Mouse (Mus musculus): ENCODE data around the gene Nktr. TPM values are rescaled to one million over a fixed set of nuclear protein-coding genes. Genes with fewer than 3 reads are reported as not detected.

Gene Nktr
- polyA plus RNA-seq, 1 experiment from 2014 or later = 43.6 TPM

DNA sequence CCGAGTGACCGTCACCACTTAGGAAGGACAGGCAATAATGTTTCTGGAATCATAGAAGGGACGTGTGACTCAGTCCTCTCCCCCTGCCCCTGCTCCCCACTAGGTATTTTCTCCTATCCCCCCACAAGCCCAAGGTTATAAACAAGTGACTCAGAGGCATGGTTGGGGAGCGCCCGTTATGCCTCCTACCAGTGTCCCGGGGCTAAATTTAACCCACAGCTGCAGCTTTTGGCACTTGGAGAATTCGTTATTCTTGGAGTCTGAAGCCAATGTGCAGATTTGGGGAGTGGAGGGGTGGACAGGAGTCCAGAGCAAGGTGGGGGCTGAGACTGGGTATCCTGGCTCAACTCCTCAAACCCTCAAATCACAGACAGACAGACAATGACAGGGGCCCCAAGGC is 57.5 kb downstream of the Nktr start:
- WGBS = 74% methylated on average over 7 of the region's 7 CpGs

GRCm38 (mm10) chr9:121777484-121778065 is 58.6 kb downstream of the Nktr start, which contains the start of gene Klhl40:
TSS of gene Klhl40 (plus strand) at chr9:121777607.
- Histone ChIP-seq H3K27ac (ENCODE audit: low read length) (no peak within 1 kb of the TSS), H3K9ac (replicated peaks; ENCODE audit: low read depth) (no peak within 1 kb of the TSS), H3K36me3 (ENCODE audit: insufficient read depth, low read length) (no peaks in the 10 kb centered on the region), H3K4me3 (ENCODE audit: low read depth, low read length) (0 out of 2 replicates have a peak within 1 kb of the TSS, but pooled peaks have one; percentile 10), H3K9me3 (ENCODE audit: low read length) (no peaks in the 10 kb centered on the region), H3K4me2 (replicated peaks; ENCODE audit: low read depth, low read length) (peak within 1 kb of the TSS; percentile 42), H3K4me1 (ENCODE audit: insufficient read depth, low read depth, low read length) (no peaks in the 10 kb centered on the region), H3K27me3 (replicated peaks; ENCODE audit: insufficient read depth, low read length) (peaks cover 21% of the 10 kb centered on the region)
- ATAC-seq (no peak), DNase-seq (ENCODE audit: low spot score) (no peak)
- WGBS = 15% methylated on average over 22 of the region's 30 CpGs
- TF ChIP-seq CTCF (IDR thresholded peaks at IDR 0.05) = no peak
- TF ChIP-seq EP300 (IDR thresholded peaks at IDR 0.05) = no peak

More for the DNA sequence above, 57.5 kb downstream of the Nktr start:
- no peak for ATAC-seq
- H3K9ac ChIP-seq (replicated peaks; ENCODE audit: low read depth) = no peak overlapping the region
- no peak for DNase-seq (ENCODE audit: low spot score)
- H3K4me3 ChIP-seq (ENCODE audit: low read depth, low read length) = no peak overlapping the region
- H3K27me3 ChIP-seq (replicated peaks; ENCODE audit: insufficient read depth, low read length) = peaks cover 21% of the 10 kb centered on the region
- no peak overlapping the region for H3K4me2 ChIP-seq (replicated peaks; ENCODE audit: low read depth, low read length)
- H3K36me3 ChIP-seq (ENCODE audit: insufficient read depth, low read length) = no peaks in the 10 kb centered on the region
- H3K9me3 ChIP-seq (ENCODE audit: low read length) = no peaks in the 10 kb centered on the region
- no peaks in the 10 kb centered on the region for H3K4me1 ChIP-seq (ENCODE audit: insufficient read depth, low read depth, low read length)
- H3K27ac ChIP-seq (ENCODE audit: low read length) = no peak overlapping the region
- TF ChIP-seq EP300 (IDR thresholded peaks at IDR 0.05) (no peak), CTCF (IDR thresholded peaks at IDR 0.05) (no peak)

DNA sequence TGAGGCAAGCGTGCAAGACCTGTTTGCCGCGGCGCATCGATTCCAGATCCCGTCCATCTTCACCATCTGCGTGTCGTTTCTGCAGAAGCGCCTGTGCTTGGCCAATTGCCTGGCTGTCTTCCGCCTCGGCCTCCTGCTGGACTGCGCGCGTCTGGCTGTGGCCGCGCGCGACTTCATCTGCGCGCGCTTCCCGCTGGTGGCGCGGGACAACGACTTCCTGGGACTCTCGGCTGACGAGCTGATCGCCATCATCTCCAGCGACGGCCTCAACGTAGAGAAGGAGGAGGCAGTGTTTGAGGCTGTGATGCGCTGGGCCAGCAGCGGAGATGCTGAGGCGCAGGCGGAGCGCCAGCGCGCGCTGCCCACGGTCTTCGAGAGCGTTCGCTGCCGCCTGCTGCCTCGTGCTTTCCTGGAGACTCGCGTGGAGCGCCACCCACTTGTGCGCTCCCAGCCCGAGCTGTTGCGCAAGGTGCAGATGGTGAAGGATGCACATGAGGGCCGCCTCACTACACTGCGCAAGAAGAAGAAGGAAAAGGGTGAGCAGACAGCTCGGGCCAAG is 59.2 kb downstream of the Nktr start:
- Histone ChIP-seq H3K36me3 (ENCODE audit: insufficient read depth, low read length) (no peaks in the 10 kb centered on the region), H3K9ac (replicated peaks; ENCODE audit: low read depth) (no peak overlapping the region), H3K4me2 (replicated peaks; ENCODE audit: low read depth, low read length) (peak overlapping the region; percentile 42), H3K4me3 (ENCODE audit: low read depth, low read length) (0 out of 2 replicates have a peak overlapping the region, but pooled peaks have one; percentile 10), H3K27me3 (replicated peaks; ENCODE audit: insufficient read depth, low read length) (peaks cover 21% of the 10 kb centered on the region), H3K9me3 (ENCODE audit: low read length) (no peaks in the 10 kb centered on the region), H3K4me1 (ENCODE audit: insufficient read depth, low read depth, low read length) (no peaks in the 10 kb centered on the region), H3K27ac (ENCODE audit: low read length) (no peak overlapping the region)
- TF ChIP-seq CTCF (IDR thresholded peaks at IDR 0.05) = peak; percentile 12; the same call in 1 of the 2 replicates
- no peak for TF ChIP-seq EP300 (IDR thresholded peaks at IDR 0.05)
- WGBS = 12% methylated on average over 54 of the region's 54 CpGs
- ATAC-seq = peak; percentile 14; the same call in 1 of the 2 replicates
- DNase-seq (ENCODE audit: low spot score) = peak; percentile 36

GRCm38 (mm10) chr9:121784801-121785200 is 65.8 kb downstream of the Nktr start:
- Histone ChIP-seq H3K4me3 (ENCODE audit: low read depth, low read length) (no peak overlapping the region), H3K4me1 (ENCODE audit: insufficient read depth, low read depth, low read length) (no peaks in the 10 kb centered on the region), H3K9me3 (ENCODE audit: low read length) (no peaks in the 10 kb centered on the region), H3K9ac (replicated peaks; ENCODE audit: low read depth) (no peak overlapping the region), H3K36me3 (ENCODE audit: insufficient read depth, low read length) (no peaks in the 10 kb centered on the region), H3K27me3 (replicated peaks; ENCODE audit: insufficient read depth, low read length) (no peaks in the 10 kb centered on the region), H3K4me2 (replicated peaks; ENCODE audit: low read depth, low read length) (no peak overlapping the region), H3K27ac (ENCODE audit: low read length) (no peak overlapping the region)
- TF ChIP-seq CTCF (IDR thresholded peaks at IDR 0.05) = no peak
- no peak for ATAC-seq
- no peak for DNase-seq (ENCODE audit: low spot score)
- 78% methylated on average over 12 of the region's 12 CpGs for WGBS

DNA sequence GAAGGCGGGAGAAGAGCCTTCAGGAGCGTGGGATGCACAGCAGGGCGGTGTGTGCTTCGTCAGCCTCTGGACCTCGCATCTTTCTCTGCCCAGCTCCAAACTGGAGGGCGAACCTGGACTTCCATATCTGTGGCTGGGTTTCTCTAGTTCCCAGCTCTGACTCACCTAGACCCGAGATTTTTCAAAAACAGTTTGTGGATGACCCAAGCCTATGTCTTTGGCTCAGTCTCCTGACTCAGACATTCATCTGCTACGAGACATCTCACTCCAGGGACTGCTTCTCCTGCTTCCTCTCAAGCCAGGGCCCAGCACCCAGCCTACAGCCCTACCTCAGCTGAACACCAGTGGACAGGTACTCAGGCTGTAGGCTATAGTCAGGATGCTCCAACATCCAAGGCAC is 66.3 kb downstream of the Nktr start:
- Histone ChIP-seq H3K27me3 (replicated peaks; ENCODE audit: insufficient read depth, low read length) (no peaks in the 10 kb centered on the region), H3K36me3 (ENCODE audit: insufficient read depth, low read length) (no peaks in the 10 kb centered on the region), H3K4me2 (replicated peaks; ENCODE audit: low read depth, low read length) (no peak overlapping the region), H3K27ac (ENCODE audit: low read length) (no peak overlapping the region), H3K4me1 (ENCODE audit: insufficient read depth, low read depth, low read length) (no peaks in the 10 kb centered on the region), H3K9me3 (ENCODE audit: low read length) (no peaks in the 10 kb centered on the region), H3K9ac (replicated peaks; ENCODE audit: low read depth) (no peak overlapping the region), H3K4me3 (ENCODE audit: low read depth, low read length) (no peak overlapping the region)
- ATAC-seq = no peak
- no peak for DNase-seq (ENCODE audit: low spot score)
- WGBS = 78% methylated on average over 8 of the region's 8 CpGs
- no peak for TF ChIP-seq EP300 (IDR thresholded peaks at IDR 0.05)
- no peak for TF ChIP-seq CTCF (IDR thresholded peaks at IDR 0.05)

DNA sequence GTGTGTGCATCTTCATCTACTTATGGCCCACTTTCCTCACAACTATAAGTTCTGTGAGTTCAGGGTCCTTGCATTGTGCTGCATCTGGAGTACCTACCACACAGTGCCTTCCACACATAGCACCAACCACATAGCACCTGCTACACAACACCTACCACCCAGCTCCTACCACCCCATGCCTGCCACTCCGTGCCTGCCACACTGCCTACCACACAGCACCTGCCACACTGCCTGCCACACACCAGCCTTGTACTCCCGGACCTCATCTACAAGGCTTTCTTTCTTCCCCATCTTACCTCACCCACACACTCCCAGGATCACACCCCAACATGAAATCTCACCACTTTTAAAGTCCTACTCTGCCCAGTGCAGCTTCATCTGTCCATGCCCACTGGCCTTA is 67.4 kb downstream of the Nktr start:
- Histone ChIP-seq H3K4me2 (replicated peaks; ENCODE audit: low read depth, low read length) (no peak overlapping the region), H3K4me1 (ENCODE audit: insufficient read depth, low read depth, low read length) (no peaks in the 10 kb centered on the region), H3K36me3 (ENCODE audit: insufficient read depth, low read length) (no peaks in the 10 kb centered on the region), H3K4me3 (ENCODE audit: low read depth, low read length) (no peak overlapping the region), H3K27me3 (replicated peaks; ENCODE audit: insufficient read depth, low read length) (no peaks in the 10 kb centered on the region), H3K9me3 (ENCODE audit: low read length) (no peaks in the 10 kb centered on the region), H3K27ac (ENCODE audit: low read length) (no peak overlapping the region), H3K9ac (replicated peaks; ENCODE audit: low read depth) (no peak overlapping the region)
- TF ChIP-seq CTCF (IDR thresholded peaks at IDR 0.05) = no peak
- TF ChIP-seq EP300 (IDR thresholded peaks at IDR 0.05) = no peak
- 81% methylated on average over 2 of the region's 2 CpGs for WGBS
- DNase-seq (ENCODE audit: low spot score) (no peak), ATAC-seq (no peak)
